Mouse (Mus musculus): Measurements from ENCODE around the gene Drc3.

The Drc3 gene

GRCm38 (mm10) chr11:60352559-60353411, at the start of gene Drc3, which contains the start of gene Tom1l2:
TSS of gene Drc3 (plus strand) at chr11:60353329.
TSS of gene Tom1l2 (minus strand) at chr11:60352905.
- peak; percentile 99 for DNase-seq

GRCm38 (mm10) chr11:60303497-60303896, 49.6 kb upstream of the Drc3 start:
- DNase-seq = no peak

GRCm38 (mm10) chr11:60305611-60306010, 47.5 kb upstream of the Drc3 start:
- no peak for DNase-seq

GRCm38 (mm10) chr11:60306834-60307233, 46.3 kb upstream of the Drc3 start:
- DNase-seq = no peak

GRCm38 (mm10) chr11:60307375-60307825, 45.7 kb upstream of the Drc3 start:
- DNase-seq = no peak

GRCm38 (mm10) chr11:60308061-60308460, 45.1 kb upstream of the Drc3 start:
- DNase-seq = no peak

GRCm38 (mm10) chr11:60308506-60309116, 44.5 kb upstream of the Drc3 start:
- DNase-seq = no peak

GRCm38 (mm10) chr11:60309875-60310274, 43.3 kb upstream of the Drc3 start:
- DNase-seq = no peak

- DNase-seq = peak; percentile 81
Observed at GRCm38 (mm10) chr11:60311025-60311854, 41.9 kb upstream of the Drc3 start.

GRCm38 (mm10) chr11:60316250-60316649, 36.9 kb upstream of the Drc3 start:
- DNase-seq = no peak

GRCm38 (mm10) chr11:60316883-60317282, 36.2 kb upstream of the Drc3 start:
- DNase-seq = no peak

- DNase-seq = no peak
Observed at GRCm38 (mm10) chr11:60317376-60318102, 35.6 kb upstream of the Drc3 start.

GRCm38 (mm10) chr11:60318716-60319115, 34.4 kb upstream of the Drc3 start:
- DNase-seq = no peak

- DNase-seq = no peak
Observed at GRCm38 (mm10) chr11:60319257-60320066, 33.7 kb upstream of the Drc3 start.

GRCm38 (mm10) chr11:60320426-60321037, 32.6 kb upstream of the Drc3 start:
- no peak for DNase-seq

GRCm38 (mm10) chr11:60321438-60321837, 31.7 kb upstream of the Drc3 start:
- DNase-seq = no peak

- DNase-seq = no peak
Observed at GRCm38 (mm10) chr11:60323731-60324130, 29.4 kb upstream of the Drc3 start.

GRCm38 (mm10) chr11:60330551-60330950, 22.6 kb upstream of the Drc3 start:
- DNase-seq = no peak

- no peak for DNase-seq
Observed at GRCm38 (mm10) chr11:60333461-60333860, 19.7 kb upstream of the Drc3 start.

- no peak for DNase-seq
Observed at GRCm38 (mm10) chr11:60334124-60334523, 19.0 kb upstream of the Drc3 start.

- DNase-seq = no peak
Observed at GRCm38 (mm10) chr11:60335771-60336170, 17.4 kb upstream of the Drc3 start.
